Mouse (Mus musculus): ENCODE results near the gene Capn1. TPM values are rescaled to one million over a fixed set of nuclear protein-coding genes. Genes with fewer than 3 reads are reported as not detected.

Capn1 gene
- polyA plus RNA-seq, 1 experiment from 2014 or later: 12.4 TPM

- Histone ChIP-seq H3K4me1 (ENCODE audit: control insufficient read depth, insufficient read depth, low read length) (peaks cover 20% of the 10 kb centered on the region), H3K9me3 (ENCODE audit: control insufficient read depth, low read length) (no peaks in the 10 kb centered on the region), H3K4me3 (ENCODE audit: low read length) (no peak overlapping the region), H3K27me3 (replicated peaks; ENCODE audit: control insufficient read depth, insufficient read depth, low read length) (no peaks in the 10 kb centered on the region), H3K27ac (ENCODE audit: low read length) (no peak overlapping the region), H3K9ac (ENCODE audit: low read depth, low read length) (peak overlapping the region; percentile 23), H3K36me3 (ENCODE audit: control insufficient read depth, insufficient read depth, low read length) (no peaks in the 10 kb centered on the region), H3K4me2 (ENCODE audit: low read depth, low read length) (no peak overlapping the region)
- 52% methylated on average over 5 of the region's 5 CpGs for WGBS
- ATAC-seq: peak; percentile 14
These were observed 27.5 kb downstream of the Capn1 start for GRCm38 (mm10) chr19:5988027-5988814.

- Histone ChIP-seq H3K4me1 (ENCODE audit: control insufficient read depth, insufficient read depth, low read length) (peaks cover 20% of the 10 kb centered on the region), H3K27me3 (replicated peaks; ENCODE audit: control insufficient read depth, insufficient read depth, low read length) (no peaks in the 10 kb centered on the region), H3K4me3 (ENCODE audit: low read length) (no peak within 1 kb of the TSS), H3K4me2 (ENCODE audit: low read depth, low read length) (no peak within 1 kb of the TSS), H3K9ac (ENCODE audit: low read depth, low read length) (no peak within 1 kb of the TSS), H3K27ac (ENCODE audit: low read length) (no peak within 1 kb of the TSS), H3K36me3 (ENCODE audit: control insufficient read depth, insufficient read depth, low read length) (no peaks in the 10 kb centered on the region), H3K9me3 (ENCODE audit: control insufficient read depth, low read length) (no peaks in the 10 kb centered on the region)
- ATAC-seq: no peak
- WGBS: 57% methylated on average over 4 of the region's 4 CpGs
These were observed 29.7 kb downstream of the Capn1 start, which contains the start of gene Slc22a20 for GRCm38 (mm10) chr19:5986043-5986442. Slc22a20 (minus strand) TSS chr19:5986143.

- ATAC-seq: no peak
- WGBS: 84% methylated on average over 9 of the region's 9 CpGs
These were observed 35.2 kb downstream of the Capn1 start for GRCm38 (mm10) chr19:5980477-5980876.

GRCm38 (mm10) chr19:5977717-5978116, 38.0 kb downstream of the Capn1 start:
- Histone ChIP-seq H3K27ac (ENCODE audit: low read length) (no peak overlapping the region), H3K4me1 (ENCODE audit: control insufficient read depth, insufficient read depth, low read length) (no peaks in the 10 kb centered on the region), H3K36me3 (ENCODE audit: control insufficient read depth, insufficient read depth, low read length) (no peaks in the 10 kb centered on the region), H3K9ac (ENCODE audit: low read depth, low read length) (no peak overlapping the region), H3K4me2 (ENCODE audit: low read depth, low read length) (no peak overlapping the region), H3K27me3 (replicated peaks; ENCODE audit: control insufficient read depth, insufficient read depth, low read length) (no peaks in the 10 kb centered on the region), H3K9me3 (ENCODE audit: control insufficient read depth, low read length) (no peaks in the 10 kb centered on the region), H3K4me3 (ENCODE audit: low read length) (no peak overlapping the region)
- no peak for ATAC-seq
- 88% methylated on average over 3 of the region's 3 CpGs for WGBS

More at GRCm38 (mm10) chr19:5980477-5980876, 35.2 kb downstream of the Capn1 start:
- Histone ChIP-seq H3K9me3 (ENCODE audit: control insufficient read depth, low read length) (no peaks in the 10 kb centered on the region), H3K4me1 (ENCODE audit: control insufficient read depth, insufficient read depth, low read length) (no peaks in the 10 kb centered on the region), H3K4me3 (ENCODE audit: low read length) (no peak overlapping the region), H3K27me3 (replicated peaks; ENCODE audit: control insufficient read depth, insufficient read depth, low read length) (no peaks in the 10 kb centered on the region), H3K9ac (ENCODE audit: low read depth, low read length) (no peak overlapping the region), H3K27ac (ENCODE audit: low read length) (no peak overlapping the region), H3K36me3 (ENCODE audit: control insufficient read depth, insufficient read depth, low read length) (no peaks in the 10 kb centered on the region), H3K4me2 (ENCODE audit: low read depth, low read length) (no peak overlapping the region)

- Histone ChIP-seq H3K27ac (ENCODE audit: low read length) (no peak overlapping the region), H3K9me3 (ENCODE audit: control insufficient read depth, low read length) (no peaks in the 10 kb centered on the region), H3K9ac (ENCODE audit: low read depth, low read length) (no peak overlapping the region), H3K4me3 (ENCODE audit: low read length) (no peak overlapping the region), H3K4me2 (ENCODE audit: low read depth, low read length) (no peak overlapping the region), H3K36me3 (ENCODE audit: control insufficient read depth, insufficient read depth, low read length) (no peaks in the 10 kb centered on the region), H3K4me1 (ENCODE audit: control insufficient read depth, insufficient read depth, low read length) (no peaks in the 10 kb centered on the region), H3K27me3 (replicated peaks; ENCODE audit: control insufficient read depth, insufficient read depth, low read length) (no peaks in the 10 kb centered on the region)
- 75% methylated on average over 4 of the region's 4 CpGs for WGBS
- no peak for ATAC-seq
These were observed 40.0 kb downstream of the Capn1 start for GRCm38 (mm10) chr19:5975676-5976075.

GRCm38 (mm10) chr19:5975112-5975511, 40.6 kb downstream of the Capn1 start:
- H3K4me1 ChIP-seq (ENCODE audit: control insufficient read depth, insufficient read depth, low read length): no peaks in the 10 kb centered on the region
- no peak for ATAC-seq
- H3K9ac ChIP-seq (ENCODE audit: low read depth, low read length): no peak overlapping the region
- WGBS: 62% methylated on average over 4 of the region's 4 CpGs
- H3K4me3 ChIP-seq (ENCODE audit: low read length): no peak overlapping the region
- H3K27ac ChIP-seq (ENCODE audit: low read length): no peak overlapping the region
- H3K36me3 ChIP-seq (ENCODE audit: control insufficient read depth, insufficient read depth, low read length): no peaks in the 10 kb centered on the region
- no peaks in the 10 kb centered on the region for H3K27me3 ChIP-seq (replicated peaks; ENCODE audit: control insufficient read depth, insufficient read depth, low read length)
- no peaks in the 10 kb centered on the region for H3K9me3 ChIP-seq (ENCODE audit: control insufficient read depth, low read length)
- H3K4me2 ChIP-seq (ENCODE audit: low read depth, low read length): no peak overlapping the region

- Histone ChIP-seq H3K4me2 (ENCODE audit: low read depth, low read length) (no peak overlapping the region), H3K27me3 (replicated peaks; ENCODE audit: control insufficient read depth, insufficient read depth, low read length) (no peaks in the 10 kb centered on the region), H3K4me3 (ENCODE audit: low read length) (no peak overlapping the region), H3K9me3 (ENCODE audit: control insufficient read depth, low read length) (no peaks in the 10 kb centered on the region), H3K36me3 (ENCODE audit: control insufficient read depth, insufficient read depth, low read length) (no peaks in the 10 kb centered on the region), H3K4me1 (ENCODE audit: control insufficient read depth, insufficient read depth, low read length) (peaks cover 12% of the 10 kb centered on the region), H3K9ac (ENCODE audit: low read depth, low read length) (no peak overlapping the region), H3K27ac (ENCODE audit: low read length) (no peak overlapping the region)
- no peak for ATAC-seq
- WGBS: 85% methylated on average over 10 of the region's 10 CpGs
These were observed 48.0 kb downstream of the Capn1 start for GRCm38 (mm10) chr19:5967664-5968063.

- peaks cover 15% of the 10 kb centered on the region for H3K4me1 ChIP-seq (ENCODE audit: control insufficient read depth, insufficient read depth, low read length)
- H3K27me3 ChIP-seq (replicated peaks; ENCODE audit: control insufficient read depth, insufficient read depth, low read length): no peaks in the 10 kb centered on the region
- H3K27ac ChIP-seq (ENCODE audit: low read length): no peak overlapping the region
- WGBS: 68% methylated on average over 6 of the region's 6 CpGs
- no peak for ATAC-seq
- 0 out of 2 replicates have a peak overlapping the region, but pooled peaks have one; percentile 6 for H3K9ac ChIP-seq (ENCODE audit: low read depth, low read length)
- H3K9me3 ChIP-seq (ENCODE audit: control insufficient read depth, low read length): no peaks in the 10 kb centered on the region
- no peak overlapping the region for H3K4me2 ChIP-seq (ENCODE audit: low read depth, low read length)
- no peaks in the 10 kb centered on the region for H3K36me3 ChIP-seq (ENCODE audit: control insufficient read depth, insufficient read depth, low read length)
- H3K4me3 ChIP-seq (ENCODE audit: low read length): no peak overlapping the region
These were observed 48.9 kb downstream of the Capn1 start for GRCm38 (mm10) chr19:5966786-5967185.

- no peak overlapping the region for H3K9ac ChIP-seq (ENCODE audit: low read depth, low read length)
These were observed 49.8 kb downstream of the Capn1 start for GRCm38 (mm10) chr19:5965910-5966309.

More at GRCm38 (mm10) chr19:5965910-5966309, 49.8 kb downstream of the Capn1 start:
- H3K27me3 ChIP-seq (replicated peaks; ENCODE audit: control insufficient read depth, insufficient read depth, low read length): no peaks in the 10 kb centered on the region
- no peaks in the 10 kb centered on the region for H3K9me3 ChIP-seq (ENCODE audit: control insufficient read depth, low read length)
- H3K4me3 ChIP-seq (ENCODE audit: low read length): no peak overlapping the region
- no peak overlapping the region for H3K27ac ChIP-seq (ENCODE audit: low read length)
- 88% methylated on average over 2 of the region's 2 CpGs for WGBS
- peaks cover 18% of the 10 kb centered on the region for H3K4me1 ChIP-seq (ENCODE audit: control insufficient read depth, insufficient read depth, low read length)
- no peak for ATAC-seq
- H3K36me3 ChIP-seq (ENCODE audit: control insufficient read depth, insufficient read depth, low read length): no peaks in the 10 kb centered on the region
- no peak overlapping the region for H3K4me2 ChIP-seq (ENCODE audit: low read depth, low read length)
